Mouse (Mus musculus): ENCODE measurements around the gene Maff. TPM values are rescaled to one million over a fixed set of nuclear protein-coding genes. Genes with fewer than 3 reads are reported as not detected.

Gene Maff
- total and polyA plus RNA-seq, 2 experiments from 2014 or later, result 1.8 to 19.4 TPM

- Histone ChIP-seq H3K9me3 (replicated peaks; ENCODE audit: control insufficient read depth, low read length) (no peaks in the 10 kb centered on the region), H3K27me3 (ENCODE audit: control insufficient read depth, insufficient read depth, low read length) (no peaks in the 10 kb centered on the region), H3K4me1 (ENCODE audit: control insufficient read depth, insufficient read depth) (peaks cover 36% of the 10 kb centered on the region), H3K4me2 (ENCODE audit: low read depth, low read length) (peak overlapping the region; percentile 26), H3K9ac (replicated peaks; ENCODE audit: low read depth, low read length) (no peak overlapping the region; the same call in 1 of the 2 replicates), H3K4me3 (ENCODE audit: low read depth, low read length) (no peak overlapping the region), H3K27ac (ENCODE audit: low read depth) (peak overlapping the region; percentile 78), H3K36me3 (replicated peaks; ENCODE audit: control insufficient read depth, insufficient read depth, low read length) (no peaks in the 10 kb centered on the region)
- peak; percentile 60 for DNase-seq (ENCODE audit: low spot score)
- WGBS, result 15% methylated on average over 15 of the region's 15 CpGs
- TF ChIP-seq CTCF (IDR thresholded peaks at IDR 0.05; ENCODE audit: low read depth) (peak; percentile 20; the same call in 1 of the 2 replicates), EP300 (IDR thresholded peaks at IDR 0.05; ENCODE audit: low read depth) (no peak)
- ATAC-seq (ENCODE audit: insufficient read depth, low read depth), result 0 out of 2 replicates have a peak, but pooled peaks have one; percentile 6
Measured at GRCm38 (mm10) chr15:79351331-79351767, 4.9 kb downstream of the Maff start.

DNA sequence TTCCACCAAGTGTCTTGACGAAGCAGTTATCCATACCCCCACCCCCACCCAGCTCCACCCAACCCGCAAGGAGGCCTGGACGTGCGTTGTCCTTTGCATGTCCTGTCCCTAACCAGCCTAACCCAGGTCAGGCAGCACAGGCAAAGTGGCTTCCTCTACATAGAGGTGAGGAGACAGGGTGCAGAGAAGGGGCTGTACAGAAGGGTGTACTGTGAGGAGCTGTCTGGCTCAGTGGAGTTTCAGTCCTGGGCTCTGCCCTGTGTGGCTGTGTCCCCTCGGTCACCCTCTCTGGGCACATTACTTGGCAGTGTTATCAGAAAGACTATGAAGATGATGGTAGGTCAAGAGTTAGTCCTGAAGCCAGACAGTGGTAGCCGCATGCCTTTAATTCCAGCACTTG lies 6.1 kb downstream of the Maff start:
- no peaks in the 10 kb centered on the region for H3K36me3 ChIP-seq (replicated peaks; ENCODE audit: control insufficient read depth, insufficient read depth, low read length)
- no peak overlapping the region for H3K4me2 ChIP-seq (ENCODE audit: low read depth, low read length)
- H3K9me3 ChIP-seq (replicated peaks; ENCODE audit: control insufficient read depth, low read length), result no peaks in the 10 kb centered on the region
- WGBS, result 86% methylated on average over 6 of the region's 6 CpGs
- H3K9ac ChIP-seq (replicated peaks; ENCODE audit: low read depth, low read length), result no peak overlapping the region
- H3K27ac ChIP-seq (ENCODE audit: low read depth), result no peak overlapping the region
- ATAC-seq (ENCODE audit: insufficient read depth, low read depth), result no peak
- H3K27me3 ChIP-seq (ENCODE audit: control insufficient read depth, insufficient read depth, low read length), result no peaks in the 10 kb centered on the region
- no peak overlapping the region for H3K4me3 ChIP-seq (ENCODE audit: low read depth, low read length)
- H3K4me1 ChIP-seq (ENCODE audit: control insufficient read depth, insufficient read depth), result peaks cover 47% of the 10 kb centered on the region
- TF ChIP-seq EP300 (IDR thresholded peaks at IDR 0.05; ENCODE audit: low read depth) (no peak), CTCF (IDR thresholded peaks at IDR 0.05; ENCODE audit: low read depth) (no peak)
- no peak for DNase-seq (ENCODE audit: low spot score)

DNA sequence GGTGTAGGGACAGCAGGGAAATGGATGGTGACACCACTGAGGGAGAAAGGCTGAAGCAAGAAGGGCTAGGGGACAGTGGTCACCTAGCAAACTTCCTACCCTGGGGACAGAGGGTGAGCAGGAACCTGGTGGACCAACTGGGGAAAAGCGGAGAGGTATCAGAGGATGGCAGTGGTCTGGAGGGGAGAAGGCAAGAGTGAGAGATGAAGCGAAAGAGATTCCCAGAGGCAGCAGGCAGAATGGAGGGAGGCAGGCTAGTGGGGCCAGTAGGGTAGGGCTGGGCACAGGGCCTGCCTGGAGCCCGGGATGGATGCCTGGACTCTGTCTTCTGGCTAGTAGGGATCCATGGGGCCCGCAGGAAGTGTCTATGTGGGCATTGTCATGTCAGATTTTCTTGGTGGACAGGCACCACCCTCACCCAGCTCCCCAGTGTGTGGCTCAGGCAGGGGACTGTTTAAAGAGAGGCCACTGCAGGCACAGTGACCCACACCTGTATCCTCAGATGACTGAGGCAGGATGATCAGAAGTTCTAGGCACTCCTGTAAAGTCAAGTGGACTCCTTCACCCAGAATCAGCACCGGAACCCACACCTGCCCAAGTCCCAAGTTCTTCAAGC lies 7.4 kb downstream of the Maff start:
- H3K9ac ChIP-seq (replicated peaks; ENCODE audit: low read depth, low read length), result no peak overlapping the region
- H3K4me3 ChIP-seq (ENCODE audit: low read depth, low read length), result no peak overlapping the region
- 80% methylated on average over 5 of the region's 5 CpGs for WGBS
- ATAC-seq (ENCODE audit: insufficient read depth, low read depth) (no peak), DNase-seq (ENCODE audit: low spot score) (no peak)
- H3K36me3 ChIP-seq (replicated peaks; ENCODE audit: control insufficient read depth, insufficient read depth, low read length), result no peaks in the 10 kb centered on the region; the same call in 1 of the 2 replicates
- no peaks in the 10 kb centered on the region for H3K27me3 ChIP-seq (ENCODE audit: control insufficient read depth, insufficient read depth, low read length)
- TF ChIP-seq EP300 (IDR thresholded peaks at IDR 0.05; ENCODE audit: low read depth), result no peak
- no peak for TF ChIP-seq CTCF (IDR thresholded peaks at IDR 0.05; ENCODE audit: low read depth)
- peaks cover 48% of the 10 kb centered on the region for H3K4me1 ChIP-seq (ENCODE audit: control insufficient read depth, insufficient read depth)
- no peak overlapping the region for H3K4me2 ChIP-seq (ENCODE audit: low read depth, low read length)
- H3K27ac ChIP-seq (ENCODE audit: low read depth), result no peak overlapping the region
- no peaks in the 10 kb centered on the region for H3K9me3 ChIP-seq (replicated peaks; ENCODE audit: control insufficient read depth, low read length)

DNA sequence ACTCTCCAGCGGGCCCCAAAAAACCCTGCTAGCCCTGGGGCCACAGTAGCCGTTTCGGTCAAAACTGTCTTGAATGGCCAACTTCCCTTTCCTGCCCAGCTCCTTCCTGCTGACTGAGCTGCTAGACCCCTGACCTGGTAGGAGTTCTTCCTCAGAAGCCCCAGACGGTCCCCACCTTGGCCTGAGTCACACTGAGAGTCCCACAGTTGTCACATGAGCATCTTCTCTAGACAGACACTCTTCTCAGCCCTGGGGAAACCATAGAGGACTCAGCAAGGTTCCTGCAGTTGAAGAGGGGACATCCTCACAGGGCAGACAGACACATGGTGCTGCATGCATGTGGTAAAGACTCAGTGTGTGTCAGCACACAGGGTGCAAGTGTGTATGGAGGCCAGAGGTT lies 8.2 kb downstream of the Maff start:
- peaks cover 43% of the 10 kb centered on the region for H3K4me1 ChIP-seq (ENCODE audit: control insufficient read depth, insufficient read depth)
- WGBS, result 78% methylated on average over 4 of the region's 4 CpGs
- no peaks in the 10 kb centered on the region for H3K9me3 ChIP-seq (replicated peaks; ENCODE audit: control insufficient read depth, low read length)
- TF ChIP-seq EP300 (IDR thresholded peaks at IDR 0.05; ENCODE audit: low read depth) (no peak), CTCF (IDR thresholded peaks at IDR 0.05; ENCODE audit: low read depth) (no peak)
- H3K27ac ChIP-seq (ENCODE audit: low read depth), result no peak overlapping the region
- no peak overlapping the region for H3K4me3 ChIP-seq (ENCODE audit: low read depth, low read length)
- H3K4me2 ChIP-seq (ENCODE audit: low read depth, low read length), result no peak overlapping the region
- ATAC-seq (ENCODE audit: insufficient read depth, low read depth) (no peak), DNase-seq (ENCODE audit: low spot score) (no peak)
- H3K9ac ChIP-seq (replicated peaks; ENCODE audit: low read depth, low read length), result no peak overlapping the region
- no peaks in the 10 kb centered on the region for H3K27me3 ChIP-seq (ENCODE audit: control insufficient read depth, insufficient read depth, low read length)
- no peaks in the 10 kb centered on the region; the same call in 1 of the 2 replicates for H3K36me3 ChIP-seq (replicated peaks; ENCODE audit: control insufficient read depth, insufficient read depth, low read length)

GRCm38 (mm10) chr15:79356481-79356880 lies 10.1 kb downstream of the Maff start:
- peak overlapping the region; percentile 55 for H3K9ac ChIP-seq (replicated peaks; ENCODE audit: low read depth, low read length)
- H3K4me3 ChIP-seq (ENCODE audit: low read depth, low read length), result peak overlapping the region; percentile 43
- TF ChIP-seq EP300 (IDR thresholded peaks at IDR 0.05; ENCODE audit: low read depth), result no peak
- no peak for TF ChIP-seq CTCF (IDR thresholded peaks at IDR 0.05; ENCODE audit: low read depth)
- DNase-seq (ENCODE audit: low spot score) (no peak), ATAC-seq (ENCODE audit: insufficient read depth, low read depth) (no peak)
- 0 out of 2 replicates have a peak overlapping the region, but pooled peaks have one; percentile 71 for H3K27ac ChIP-seq (ENCODE audit: low read depth)
- H3K27me3 ChIP-seq (ENCODE audit: control insufficient read depth, insufficient read depth, low read length), result no peaks in the 10 kb centered on the region
- H3K9me3 ChIP-seq (replicated peaks; ENCODE audit: control insufficient read depth, low read length), result no peaks in the 10 kb centered on the region
- peak overlapping the region; percentile 77 for H3K4me2 ChIP-seq (ENCODE audit: low read depth, low read length)
- 74% methylated on average over 8 of the region's 8 CpGs for WGBS
- H3K4me1 ChIP-seq (ENCODE audit: control insufficient read depth, insufficient read depth), result peaks cover 43% of the 10 kb centered on the region
- peaks cover under 1% of the 10 kb centered on the region; the same call in 1 of the 2 replicates for H3K36me3 ChIP-seq (replicated peaks; ENCODE audit: control insufficient read depth, insufficient read depth, low read length)
